Mouse (Mus musculus) MEL (cell line): Measurements from ENCODE around the gene March10. TPM values are rescaled to one million over a fixed set of nuclear protein-coding genes. Genes with fewer than 3 reads are reported as not detected.

ENCODE experiments used
- DNase-seq: peaks from one replicate; pipeline ENCODE4 v3.0.0; 2011; ENCODE audit warnings: low read depth, low spot score
- H3K27ac ChIP-seq: 2 replicates; pipeline ENCODE4 v1.5.1; 2012; ENCODE audit warnings: low read depth, mild to moderate bottlenecking, control low read depth, low read length, moderate library complexity; ENCODE audit not compliant: control insufficient read depth
- H3K27me3 ChIP-seq, 2 experiments: fragments of 150-350 bp in 1 of 2; sonication (generic) in 1 of 2; 2 replicates each; pipeline ENCODE4 v1.6.1; 2012; ENCODE audit warnings: low read length in 2 of 2, mild to moderate bottlenecking in 2 of 2, improper control_type of control experiment in 1 of 2, moderate library complexity in 1 of 2; ENCODE audit not compliant: insufficient read depth in 2 of 2, control insufficient read depth in 1 of 2
- H3K36me3 ChIP-seq, 2 experiments: 2 replicates each; pipeline ENCODE4 v1.6.1; 2012 to 2014; ENCODE audit warnings: low read length in 2 of 2, improper control_type of control experiment in 1 of 2, inconsistent platforms in 1 of 2, mild to moderate bottlenecking in 1 of 2; ENCODE audit not compliant: insufficient read depth in 2 of 2, control insufficient read depth in 1 of 2
- H3K4me1 ChIP-seq, 2 experiments: fragments of 150-350 bp in 1 of 2; sonication (generic) in 1 of 2; 2 replicates each; pipeline ENCODE4 v1.6.1; 2012; ENCODE audit warnings: low read length in 2 of 2, improper control_type of control experiment in 1 of 2, mild to moderate bottlenecking in 1 of 2; ENCODE audit not compliant: insufficient read depth in 2 of 2, control insufficient read depth in 1 of 2
- H3K4me3 ChIP-seq, 2 experiments: fragments of 150-350 bp in 1 of 2; sonication (generic) in 1 of 2; 2 replicates each; pipeline ENCODE4 v1.5.1; 2012; ENCODE audit warnings: low read depth in 2 of 2, low read length in 2 of 2, mild to moderate bottlenecking in 2 of 2, moderate library complexity in 2 of 2, control low read depth in 1 of 2, improper control_type of control experiment in 1 of 2; ENCODE audit not compliant: control insufficient read depth in 1 of 2, insufficient read depth in 1 of 2
- H3K79me2 ChIP-seq: 2 replicates; pipeline ENCODE4 v1.6.1; 2012; ENCODE audit warnings: mild to moderate bottlenecking, low read length, moderate library complexity; ENCODE audit not compliant: control insufficient read depth, poor library complexity, insufficient read depth
- H3K9ac ChIP-seq: 2 replicates; pipeline ENCODE4 v1.6.1; 2012; ENCODE audit warnings: low read depth, mild to moderate bottlenecking, control low read depth, low read length, moderate library complexity; ENCODE audit not compliant: control insufficient read depth, poor library complexity, severe bottlenecking
- H3K9me3 ChIP-seq: fragments of 150-350 bp; sonication (generic); replicated peaks from 2 replicates; pipeline ENCODE4 v1.6.1; 2012; ENCODE audit warnings: mild to moderate bottlenecking, low read length, improper control_type of control experiment, moderate library complexity; ENCODE audit not compliant: insufficient read depth
- CHD1 ChIP-seq: IDR thresholded peaks from 2 replicates; pipeline ENCODE4 v1.6.1; 2012; ENCODE audit warnings: low read depth, mild to moderate bottlenecking, inconsistent platforms, low read length, improper control_type of control experiment
- CHD2 ChIP-seq: IDR thresholded peaks from 2 replicates; pipeline ENCODE4 v1.6.1; 2011; ENCODE audit warnings: low read length, improper control_type of control experiment
- CTCF ChIP-seq, 3 experiments: IDR thresholded peaks in 2 of 3; conservative IDR thresholded peaks in 1 of 3; 2 replicates each; pipeline ENCODE4 v1.5.1; 2011 to 2012; ENCODE audit warnings: low read length in 3 of 3, low read depth in 2 of 3, mild to moderate bottlenecking in 2 of 3, improper control_type of control experiment in 1 of 3, inconsistent platforms in 1 of 3, mixed read lengths in 1 of 3, moderate library complexity in 1 of 3; ENCODE audit not compliant: control insufficient read depth in 1 of 3, insufficient read depth in 1 of 3, poor library complexity in 1 of 3, severe bottlenecking in 1 of 3
- ELF1 ChIP-seq: IDR thresholded peaks from 2 replicates; pipeline ENCODE4 v1.6.1; 2014; ENCODE audit warnings: low read depth, mild to moderate bottlenecking, inconsistent platforms, low read length, improper control_type of control experiment, moderate library complexity
- ETS1 ChIP-seq: IDR thresholded peaks from 2 replicates; pipeline ENCODE4 v1.6.1; 2012; ENCODE audit warnings: low read depth, mild to moderate bottlenecking, inconsistent platforms, low read length, improper control_type of control experiment, moderate library complexity
- GATA1 ChIP-seq: IDR thresholded peaks from 2 replicates; pipeline ENCODE4 v1.6.1; 2011; ENCODE audit warnings: low read depth, low read length, improper control_type of control experiment
- JUND ChIP-seq: IDR thresholded peaks from 2 replicates; pipeline ENCODE4 v1.6.1; 2011; ENCODE audit warnings: low read depth, mild to moderate bottlenecking, improper control_type of control experiment, low read length
- KAT2A ChIP-seq: conservative IDR thresholded peaks from 2 replicates; pipeline ENCODE4 v1.6.1; 2012; ENCODE audit warnings: low read depth, low read length, improper control_type of control experiment, inconsistent platforms
- MAFK ChIP-seq: IDR thresholded peaks from 2 replicates; pipeline ENCODE4 v1.6.1; 2011; ENCODE audit warnings: low read depth, mild to moderate bottlenecking, low read length, improper control_type of control experiment, borderline replicate concordance
- MAX ChIP-seq: IDR thresholded peaks from 2 replicates; pipeline ENCODE4 v1.6.1; 2011; ENCODE audit warnings: low read length, improper control_type of control experiment
- MAZ ChIP-seq: IDR thresholded peaks from 2 replicates; pipeline ENCODE4 v1.6.1; 2012; ENCODE audit warnings: low read depth, mild to moderate bottlenecking, inconsistent platforms, low read length, improper control_type of control experiment
- MEF2A ChIP-seq: IDR thresholded peaks from 2 replicates; pipeline ENCODE4 v1.6.1; 2014; ENCODE audit warnings: low read depth, mild to moderate bottlenecking, inconsistent platforms, low read length, improper control_type of control experiment; ENCODE audit not compliant: poor library complexity, insufficient replicate concordance, severe bottlenecking; ENCODE audit errors: extremely low read depth
- MYC ChIP-seq: IDR thresholded peaks from 2 replicates; pipeline ENCODE4 v1.6.1; 2011; ENCODE audit warnings: low read depth, mild to moderate bottlenecking, low read length, improper control_type of control experiment, moderate library complexity
- NRF1 ChIP-seq: IDR thresholded peaks from 2 replicates; pipeline ENCODE4 v1.6.1; 2014; ENCODE audit warnings: low read depth, mild to moderate bottlenecking, inconsistent platforms, low read length, improper control_type of control experiment, moderate library complexity; ENCODE audit not compliant: poor library complexity, insufficient read depth, severe bottlenecking
- POLR2AphosphoS2 ChIP-seq: IDR thresholded peaks from 2 replicates; pipeline ENCODE4 v1.6.1; 2011; ENCODE audit warnings: low read length, improper control_type of control experiment
- POLR2AphosphoS5 ChIP-seq: IDR thresholded peaks from 2 replicates; pipeline ENCODE4 v1.6.1; 2012; ENCODE audit warnings: low read depth, borderline replicate concordance, mild to moderate bottlenecking, inconsistent platforms, low read length, moderate library complexity, mixed read lengths
- RCOR1 ChIP-seq: IDR thresholded peaks from 2 replicates; pipeline ENCODE4 v1.6.1; 2012; ENCODE audit warnings: low read depth, mild to moderate bottlenecking, inconsistent platforms, low read length, improper control_type of control experiment
- TAL1 ChIP-seq: IDR thresholded peaks from 2 replicates; pipeline ENCODE4 v1.6.1; 2012; ENCODE audit warnings: mild to moderate bottlenecking, inconsistent platforms, low read length, moderate library complexity, mixed read lengths
- TBP ChIP-seq: IDR thresholded peaks from 2 replicates; pipeline ENCODE4 v1.8.0; 2011; ENCODE audit warnings: low read depth, low read length, improper control_type of control experiment
- TCF12 ChIP-seq: IDR thresholded peaks from 2 replicates; pipeline ENCODE4 v1.6.1; 2014; ENCODE audit warnings: low read depth, mild to moderate bottlenecking, inconsistent platforms, low read length, improper control_type of control experiment, moderate library complexity
- USF1 ChIP-seq: IDR thresholded peaks from 2 replicates; pipeline ENCODE4 v1.6.1; 2014; ENCODE audit warnings: low read depth, mild to moderate bottlenecking, inconsistent platforms, low read length, improper control_type of control experiment, moderate library complexity
- USF2 ChIP-seq, 2 experiments: IDR thresholded peaks; 2 replicates each; pipeline ENCODE4 v1.6.1; 2011 to 2012; ENCODE audit warnings: improper control_type of control experiment in 2 of 2, low read length in 2 of 2, borderline replicate concordance in 1 of 2, inconsistent platforms in 1 of 2, low read depth in 1 of 2, mild to moderate bottlenecking in 1 of 2; ENCODE audit not compliant: insufficient read depth in 1 of 2
- ZKSCAN1 ChIP-seq: IDR thresholded peaks from 2 replicates; pipeline ENCODE4 v1.6.1; 2012; ENCODE audit warnings: low read depth, mild to moderate bottlenecking, inconsistent platforms, low read length, improper control_type of control experiment, moderate library complexity
- polyA plus RNA-seq, 2 experiments: library from polyadenylated mRNA; stranded (reverse) in 1 of 2; unstranded in 1 of 2; fragments of >175 nt in 1 of 2; fragments of >200 nt in 1 of 2; gene quantifications; 2 replicates each; pipeline versions ENCODE4 v1.2.1 to v1.2.4; 2012; ENCODE audit warnings: low replicate concordance in 2 of 2, low read depth in 1 of 2; ENCODE audit not compliant: insufficient read length in 2 of 2, insufficient read depth in 1 of 2, missing spikeins in 1 of 2
- total RNA-seq: library from RNA; depleted of rRNA; stranded (reverse); fragments of 300-350 nt; gene quantifications from 2 replicates; pipeline ENCODE4 v1.2.3, GENCODE M21; 2012

The March10 gene
- total and polyA plus RNA-seq, 3 experiments = not detected

GRCm38 (mm10) chr11:105490971-105491370 is 34.4 kb upstream of the March10 start:
- TF ChIP-seq CHD2 (no peak), MEF2A (no peak), USF1 (no peak), ELF1 (no peak), MAZ (no peak), NRF1 (no peak), TCF12 (no peak), ZKSCAN1 (no peak), GATA1 (no peak), TAL1 (no peak), USF2 (IDR thresholded peaks at IDR 0.05; ENCODE audit: borderline replicate concordance in 1 of 2, insufficient read depth in 1 of 2, low read depth in 1 of 2, low read length in 2 of 2) (no peak), CHD1 (no peak), KAT2A (no peak), MYC (no peak), MAFK (no peak), JUND (no peak)
- peaks cover 5 to 19% of the 10 kb centered on the region in 2 experiments; a peak in 3 of 4 replicates for H3K27me3 ChIP-seq
- H3K36me3 ChIP-seq = no peaks in the 10 kb centered on the region
- no peaks in the 10 kb centered on the region for H3K9me3 ChIP-seq
- no peaks in the 10 kb centered on the region for H3K4me1 ChIP-seq
- H3K27ac ChIP-seq = no peak overlapping the region
- DNase-seq = no peak
- no peak overlapping the region for H3K9ac ChIP-seq
- H3K4me3 ChIP-seq = no peak overlapping the region
- H3K79me2 ChIP-seq = no peaks in the 10 kb centered on the region

- Histone ChIP-seq H3K27me3 (peaks cover 8 to 18% of the 10 kb centered on the region in 2 experiments), H3K4me1 (no peaks in the 10 kb centered on the region), H3K9ac (no peak overlapping the region), H3K9me3 (no peaks in the 10 kb centered on the region), H3K27ac (no peak overlapping the region), H3K36me3 (no peaks in the 10 kb centered on the region), H3K4me3 (no peak overlapping the region), H3K79me2 (no peaks in the 10 kb centered on the region)
- TF ChIP-seq CHD2 (no peak), POLR2AphosphoS2 (no peak), CHD1 (no peak), MAZ (no peak), USF2 (IDR thresholded peaks at IDR 0.05; ENCODE audit: borderline replicate concordance in 1 of 2, insufficient read depth in 1 of 2, low read depth in 1 of 2, low read length in 2 of 2) (no peak), MAX (no peak), NRF1 (no peak), ETS1 (no peak), JUND (no peak), TBP (no peak), POLR2AphosphoS5 (no peak), CTCF (IDR thresholded peaks at IDR 0.05 in 2 of 3, conservative IDR thresholded peaks at IDR 0.05 in 1 of 3; ENCODE audit: control insufficient read depth in 1 of 3, insufficient read depth in 1 of 3, low read depth in 2 of 3, low read length in 3 of 3, poor library complexity in 1 of 3, severe bottlenecking in 1 of 3) (no peak), TCF12 (no peak), MEF2A (no peak), ELF1 (no peak), RCOR1 (no peak)
- DNase-seq = no peak
These were observed 28.9 kb upstream of the March10 start for GRCm38 (mm10) chr11:105485412-105485811.
